Mouse (Mus musculus) forebrain, embryonic 16.5 days (tissue): ENCODE measurements around the gene Rasgef1a. TPM values are rescaled to one million over a fixed set of nuclear protein-coding genes. Genes with fewer than 3 reads are reported as not detected.

ENCODE experiments used
- ATAC-seq: fragments of 200-750 bp; cut with Nextera tagmentation; 2 replicates; pipeline ENCODE4 v1.8.0; 2017; ENCODE audit warnings: mild to moderate bottlenecking, moderate library complexity
- H3K27ac ChIP-seq: fragments of 300-500 bp; sonication (generic); 2 replicates; pipeline ENCODE4 v1.5.1; 2014; ENCODE audit warnings: low read length, control low read depth
- H3K27me3 ChIP-seq: fragments of 300-500 bp; sonication (generic); replicated peaks from 2 replicates; pipeline ENCODE4 v1.6.1; 2014; ENCODE audit warnings: low read length; ENCODE audit not compliant: control insufficient read depth, insufficient read depth
- H3K36me3 ChIP-seq: fragments of 300-500 bp; sonication (generic); 2 replicates; pipeline ENCODE4 v1.6.1; 2014; ENCODE audit not compliant: control insufficient read depth, insufficient read depth
- H3K4me1 ChIP-seq: fragments of 300-500 bp; sonication (generic); replicated peaks from 2 replicates; pipeline ENCODE4 v1.6.1; 2014; ENCODE audit warnings: low read length; ENCODE audit not compliant: control insufficient read depth, insufficient read depth
- H3K4me2 ChIP-seq: fragments of 300-500 bp; sonication (generic); 2 replicates; pipeline ENCODE4 v1.6.1; 2014; ENCODE audit warnings: mild to moderate bottlenecking, low read length, control low read depth
- H3K4me3 ChIP-seq: fragments of 300-500 bp; sonication (generic); replicated peaks from 2 replicates; pipeline ENCODE4 v1.5.1; 2014; ENCODE audit warnings: mild to moderate bottlenecking, low read length, control low read depth
- H3K9ac ChIP-seq: fragments of 300-500 bp; sonication (generic); replicated peaks from 2 replicates; pipeline ENCODE4 v1.6.1; 2014; ENCODE audit warnings: low read depth, low read length, control low read depth
- H3K9me3 ChIP-seq: fragments of 300-500 bp; sonication (generic); 2 replicates; pipeline ENCODE4 v1.6.1; 2016; ENCODE audit warnings: low read length; ENCODE audit not compliant: control insufficient read depth
- WGBS: fragments of 180-500 bp; shearing (Covaris S2); extraction: QIAGEN DNeasy Blood & Tissue Kit; methylation state at CpG from one replicate; pipeline ENCODE4 v1.1.7; 2014; 5-methylcytosine and 5-hydroxymethylcytosine counted together
- polyA plus RNA-seq: library from polyadenylated mRNA; unstranded; fragments of >200 nt; fragmentation: Nextera tagmentation; extraction: Ambion mirVana; gene quantifications from 2 replicates; pipeline ENCODE4 v1.2.1, GENCODE M21; 2015

The Rasgef1a gene
- polyA plus RNA-seq, 1 experiment from 2014 or later: 7.0 TPM

GRCm38 (mm10) chr6:118018666-118019065, 7.4 kb downstream of the Rasgef1a start:
- Histone ChIP-seq H3K4me3 (no peak overlapping the region), H3K9ac (no peak overlapping the region), H3K4me2 (no peak overlapping the region), H3K36me3 (no peaks in the 10 kb centered on the region), H3K9me3 (no peaks in the 10 kb centered on the region), H3K27ac (no peak overlapping the region), H3K4me1 (peaks cover 19% of the 10 kb centered on the region), H3K27me3 (no peaks in the 10 kb centered on the region)
- WGBS: 82% methylated on average over 5 of the region's 5 CpGs
- ATAC-seq: no peak

- Histone ChIP-seq H3K27me3 (no peaks in the 10 kb centered on the region), H3K4me1 (peaks cover 19% of the 10 kb centered on the region), H3K4me3 (no peak overlapping the region), H3K36me3 (no peaks in the 10 kb centered on the region), H3K4me2 (peak overlapping the region; percentile 27), H3K27ac (peak overlapping the region; percentile 46; the same call in 1 of the 2 replicates), H3K9me3 (no peaks in the 10 kb centered on the region), H3K9ac (peak overlapping the region; percentile 23)
- ATAC-seq: peak; percentile 66
- 14% methylated on average over 7 of the region's 7 CpGs for WGBS
Measured at GRCm38 (mm10) chr6:118019569-118019968, 8.3 kb downstream of the Rasgef1a start.

GRCm38 (mm10) chr6:118022898-118023635, 11.8 kb downstream of the Rasgef1a start:
- Histone ChIP-seq H3K4me1 (peaks cover 10% of the 10 kb centered on the region), H3K27me3 (no peaks in the 10 kb centered on the region), H3K4me3 (no peak overlapping the region), H3K9me3 (no peaks in the 10 kb centered on the region), H3K9ac (no peak overlapping the region), H3K4me2 (no peak overlapping the region), H3K36me3 (no peaks in the 10 kb centered on the region), H3K27ac (no peak overlapping the region)
- no peak for ATAC-seq
- 73% methylated on average over 15 of the region's 15 CpGs for WGBS

- no peak overlapping the region for H3K27ac ChIP-seq
- no peak overlapping the region for H3K4me3 ChIP-seq
- H3K36me3 ChIP-seq: no peaks in the 10 kb centered on the region
- no peaks in the 10 kb centered on the region for H3K27me3 ChIP-seq
- 92% methylated on average over 3 of the region's 3 CpGs for WGBS
- no peak overlapping the region for H3K4me2 ChIP-seq
- no peak overlapping the region for H3K9ac ChIP-seq
- H3K9me3 ChIP-seq: no peaks in the 10 kb centered on the region
- no peak for ATAC-seq
- H3K4me1 ChIP-seq: no peaks in the 10 kb centered on the region
Measured at GRCm38 (mm10) chr6:118027036-118027435, 15.8 kb downstream of the Rasgef1a start.

GRCm38 (mm10) chr6:118031467-118031866, 20.2 kb downstream of the Rasgef1a start:
- no peaks in the 10 kb centered on the region for H3K27me3 ChIP-seq
- no peak overlapping the region for H3K9ac ChIP-seq
- no peak overlapping the region for H3K27ac ChIP-seq
- no peaks in the 10 kb centered on the region for H3K36me3 ChIP-seq
- no peak for ATAC-seq
- 22% methylated on average over 1 of the region's 1 CpGs for WGBS
- no peak overlapping the region for H3K4me3 ChIP-seq
- H3K4me2 ChIP-seq: no peak overlapping the region
- no peaks in the 10 kb centered on the region for H3K9me3 ChIP-seq
- no peaks in the 10 kb centered on the region for H3K4me1 ChIP-seq

- Histone ChIP-seq H3K4me1 (no peaks in the 10 kb centered on the region), H3K36me3 (no peaks in the 10 kb centered on the region), H3K9me3 (no peaks in the 10 kb centered on the region), H3K27ac (no peak overlapping the region), H3K4me2 (no peak overlapping the region), H3K4me3 (no peak overlapping the region), H3K27me3 (no peaks in the 10 kb centered on the region), H3K9ac (no peak overlapping the region)
- WGBS: 73% methylated on average over 6 of the region's 6 CpGs
- no peak for ATAC-seq
Measured at GRCm38 (mm10) chr6:118035639-118036038, 24.4 kb downstream of the Rasgef1a start.

- no peaks in the 10 kb centered on the region for H3K36me3 ChIP-seq
- no peak overlapping the region for H3K9ac ChIP-seq
- H3K4me1 ChIP-seq: no peaks in the 10 kb centered on the region
- H3K4me3 ChIP-seq: no peak overlapping the region
- WGBS: 84% methylated on average over 9 of the region's 9 CpGs
- no peak for ATAC-seq
- no peaks in the 10 kb centered on the region for H3K27me3 ChIP-seq
- H3K27ac ChIP-seq: no peak overlapping the region
- H3K9me3 ChIP-seq: no peaks in the 10 kb centered on the region
- no peak overlapping the region for H3K4me2 ChIP-seq
Measured at GRCm38 (mm10) chr6:118036118-118036805, 25.0 kb downstream of the Rasgef1a start.

GRCm38 (mm10) chr6:118036866-118037265, 25.6 kb downstream of the Rasgef1a start:
- H3K9me3 ChIP-seq: no peaks in the 10 kb centered on the region
- no peak overlapping the region for H3K4me2 ChIP-seq
- no peak for ATAC-seq
- no peaks in the 10 kb centered on the region for H3K4me1 ChIP-seq
- no peaks in the 10 kb centered on the region for H3K27me3 ChIP-seq
- WGBS: 79% methylated on average over 5 of the region's 5 CpGs
- H3K9ac ChIP-seq: no peak overlapping the region
- H3K4me3 ChIP-seq: no peak overlapping the region
- no peaks in the 10 kb centered on the region for H3K36me3 ChIP-seq
- H3K27ac ChIP-seq: no peak overlapping the region

- H3K27ac ChIP-seq: no peak overlapping the region
- WGBS: 35% methylated on average over 4 of the region's 4 CpGs
- ATAC-seq: no peak
- H3K36me3 ChIP-seq: no peaks in the 10 kb centered on the region
- no peaks in the 10 kb centered on the region for H3K27me3 ChIP-seq
- no peak overlapping the region for H3K4me3 ChIP-seq
- no peaks in the 10 kb centered on the region for H3K9me3 ChIP-seq
- H3K9ac ChIP-seq: no peak overlapping the region
- no peak overlapping the region for H3K4me2 ChIP-seq
- no peaks in the 10 kb centered on the region for H3K4me1 ChIP-seq
Measured at GRCm38 (mm10) chr6:118045180-118045579, 33.9 kb downstream of the Rasgef1a start.
